8 mouse cellular contexts compared by ENCODE assay signal in genomic region chr15:80014321-80015210, GRCm38 (mm10). TPM values are rescaled to one million over a fixed set of nuclear protein-coding genes. Genes with fewer than 3 reads are reported as not detected.
DNase-seq lines count a peak whose midpoint lies in the region; ATAC-seq and TF ChIP-seq lines count a peak whose summit lies in the region.

Pdgfb (minus strand) TSS chr15:80014977.

- no peak within 1 kb of the TSS for H3K27ac ChIP-seq in cerebellum, adult 2 months (ENCODE audit: insufficient read depth, low read length)
- no peak within 1 kb of the TSS; the same call in 1 of the 2 replicates for H3K27ac ChIP-seq in hindbrain, embryonic 12.5 days

- POLR2A ChIA-PET in Patski (lab: Charles Lee): interaction anchor here (0.7 to 6.1 kb wide), 12 partner anchors 9 to 111 kb away, joined by 3 to 71 read pairs (median 3); no protein-coding TSS in a partner anchor

- H3K27me3 ChIP-seq in Patski: no peaks in the 10 kb centered on the region
- no peaks in the 10 kb centered on the region for H3K27me3 ChIP-seq in cerebellum, adult 2 months (ENCODE audit: control insufficient read depth, insufficient read depth, low read length)
- H3K27me3 ChIP-seq in hindbrain, embryonic 12.5 days: peaks cover 77% of the 10 kb centered on the region

- ATAC-seq in Patski: no peak
- ATAC-seq in hindbrain, embryonic 12.5 days (ENCODE audit: low FRiP score): no peak
- no peak for ATAC-seq in megakaryocyte-erythroid progenitor cell, adult 5-6 weeks (replicated peaks; ENCODE audit: low FRiP score, low TSS enrichment, poor library complexity, severe bottlenecking)

- CTCF ChIA-PET in Patski (lab: Charles Lee): interaction anchor here (1.9 to 2.0 kb wide), 2 partner anchors 50 to 66 kb away, joined by 5 read pairs; no protein-coding TSS in a partner anchor

- in situ Hi-C loops in Patski (cut with MboI; ENCODE audit: low pct_unique_long_range_greater_than_20kb): loop anchor here (5.0 kb wide), 1 partner anchor 67 kb away; no protein-coding TSS in a partner anchor

- TF ChIP-seq CTCF in Patski (IDR thresholded peaks at IDR 0.05): no peak
- TF ChIP-seq CTCF in cerebellum, adult 2 months (IDR thresholded peaks at IDR 0.05; ENCODE audit: borderline replicate concordance, insufficient read depth, low read depth, low read length): no peak

- DNase-seq in Patski (ENCODE audit: low read depth, low spot score): no peak
- DNase-seq in cerebellum, adult 2 months: peak; percentile 54 to 59
- peak; percentile 63 to 73 for DNase-seq in frontal cortex, postnatal 36 days (ENCODE audit: low spot score in 2 of 2)
- DNase-seq in layer of hippocampus, postnatal 25 days (ENCODE audit: extremely low spot score in 1 of 2, low spot score in 1 of 2): peak; percentile 37 to 52
- DNase-seq in lung, postnatal 14 days: peak; percentile 83
- DNase-seq in right cerebral cortex, postnatal 14 days: peak; percentile 63

- H3K4me1 ChIP-seq in cerebellum, adult 2 months (ENCODE audit: control insufficient read depth, insufficient read depth, low read length): no peaks in the 10 kb centered on the region; the same call in 1 of the 2 replicates
- H3K4me1 ChIP-seq in hindbrain, embryonic 12.5 days: peaks cover 31% of the 10 kb centered on the region

- H3K36me3 ChIP-seq in hindbrain, embryonic 12.5 days: no peaks in the 10 kb centered on the region

- peak within 1 kb of the TSS; percentile 74 for H3K9ac ChIP-seq in hindbrain, embryonic 12.5 days

- 0 out of 2 replicates have a peak, but pooled peaks have one; percentile 26 for TF ChIP-seq POLR2A in cerebellum, adult 2 months (IDR thresholded peaks at IDR 0.05; ENCODE audit: borderline replicate concordance, insufficient read depth, low read length)

- H3K4me2 ChIP-seq in hindbrain, embryonic 12.5 days (replicated peaks): peak within 1 kb of the TSS; percentile 89

- no peaks in the 10 kb centered on the region for H3K9me3 ChIP-seq in hindbrain, embryonic 12.5 days (replicated peaks)

- WGBS in cerebellum, adult 2 months: 1% methylated on average over 60 of the region's 60 CpGs
- under 1% methylated on average over 60 of the region's 60 CpGs for WGBS in hindbrain, embryonic 12.5 days

- peak within 1 kb of the TSS; percentile 93 for H3K4me3 ChIP-seq in cerebellum, adult 2 months (replicated peaks; ENCODE audit: insufficient read depth, low read depth, low read length)
- H3K4me3 ChIP-seq in hindbrain, embryonic 12.5 days: peak within 1 kb of the TSS; percentile 51

RNA-seq across cellular contexts. Expression of gene Pdgfb, which starts in this region (rescaled TPM):
- 96.5 TPM for polyA plus RNA-seq in Patski (2021)
- 15.4 and 16.0 TPM in 2 replicates for polyA plus RNA-seq in cerebellum, adult 2 months (2012; rRNA removed)
- polyA plus RNA-seq in hindbrain, embryonic 12.5 days (2016; fragmentation: Nextera tagmentation; extraction: Ambion mirVana): 2.5 and 3.2 TPM in 2 replicates
- 10 to 100 TPM; 28.9 to 33.6 TPM for total RNA-seq in layer of hippocampus, postnatal 25 days (2021)
- 0.39 and 0.99 TPM in 2 replicates for total RNA-seq in megakaryocyte-erythroid progenitor cell, adult 5-6 weeks (2014; fragmentation: Nextera tagmentation)
- 0.11 TPM in 1 of 2 replicates, not detected in the other for total RNA-seq in megakaryocyte-erythroid progenitor cell, adult 5-6 weeks (2017)

Comparison
In these comparisons a context has a peak if more than half of its experiments do, and no peak if none do; other contexts are left out.
1. RNA of gene Pdgfb (total RNA-seq): 28.9 to 33.6 TPM in layer of hippocampus, postnatal 25 days; 0.11 to 0.99 TPM in megakaryocyte-erythroid progenitor cell, adult 5-6 weeks; every median in the first group is over 10 times any median in the second.